ENCODE assay signal across 8 mouse cellular contexts in the genomic region with DNA sequence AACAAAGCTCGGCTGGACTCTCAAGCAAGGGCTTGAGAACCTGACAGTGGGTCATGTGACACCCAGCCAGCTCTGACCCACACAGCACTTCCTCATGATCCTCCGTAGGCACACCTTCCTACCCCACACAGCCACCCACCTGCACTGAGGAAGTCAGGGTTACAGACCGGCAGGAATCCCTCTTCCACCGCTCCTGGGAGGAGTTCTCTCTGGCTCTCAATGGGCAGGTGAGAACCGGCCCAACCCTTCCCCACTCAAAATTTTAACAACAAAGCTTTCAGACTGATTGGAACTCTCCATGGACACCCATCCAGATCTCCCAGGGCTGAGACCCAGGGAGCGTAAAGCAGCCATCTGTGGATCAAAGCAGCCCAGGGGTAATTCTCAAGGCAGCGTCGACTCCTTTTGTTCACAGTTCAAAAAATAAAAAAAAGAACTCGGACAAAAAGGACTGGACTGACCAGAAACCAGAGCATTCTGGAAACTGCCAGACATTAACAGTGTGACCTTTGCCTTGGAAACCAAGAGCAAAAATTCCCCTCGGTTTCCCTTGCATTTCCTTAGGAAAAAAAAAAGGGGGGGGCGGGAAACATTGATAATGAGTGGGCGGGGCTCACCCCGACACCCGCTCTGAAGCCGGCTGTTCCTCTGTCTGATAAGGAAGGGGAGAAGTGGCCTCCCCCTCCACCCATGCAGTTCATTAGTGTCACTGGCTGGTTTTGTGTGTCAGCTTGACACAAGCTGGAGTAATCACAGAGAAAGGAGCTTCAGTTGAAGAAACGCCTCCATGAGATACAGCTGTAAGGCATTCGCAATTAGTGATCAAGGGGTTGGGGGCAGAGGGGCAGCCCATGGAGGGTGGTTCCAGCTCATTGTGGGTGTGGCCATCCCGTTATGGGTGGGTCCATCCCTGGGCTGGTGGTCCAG. TPM values are rescaled to one million over a fixed set of nuclear protein-coding genes. Genes with fewer than 3 reads are reported as not detected.
DNase-seq lines count a peak whose midpoint lies in the region; ATAC-seq and TF ChIP-seq lines count a peak whose summit lies in the region.

No protein-coding gene starts in this region.

- peaks cover 60% of the 10 kb centered on the region for H3K4me1 ChIP-seq in lung, embryonic 15.5 days
- peaks cover 4% of the 10 kb centered on the region; the same call in 1 of the 2 replicates for H3K4me1 ChIP-seq in forebrain, postnatal 0 days (ENCODE audit: insufficient read depth)
- H3K4me1 ChIP-seq in midbrain, embryonic 13.5 days (replicated peaks), result peaks cover 40% of the 10 kb centered on the region

- DNase-seq in lung, postnatal 14 days, result no peak
- peak; percentile 39 for DNase-seq in forebrain, postnatal 0 days
- DNase-seq in kidney, adult 9 months, result peak; percentile 77
- DNase-seq in layer of hippocampus, adult 8-10 months (ENCODE audit: low spot score in 2 of 2), result no peak
- DNase-seq in gastrocnemius, postnatal 25 days, result no peak
- DNase-seq in left cerebral cortex, adult 11 months (ENCODE audit: low spot score), result no peak

- no peaks in the 10 kb centered on the region for H3K27me3 ChIP-seq in lung, embryonic 15.5 days
- H3K27me3 ChIP-seq in forebrain, postnatal 0 days (ENCODE audit: insufficient read depth, low read length), result no peaks in the 10 kb centered on the region
- no peaks in the 10 kb centered on the region for H3K27me3 ChIP-seq in midbrain, embryonic 13.5 days

- peak overlapping the region; percentile 11; the same call in 1 of the 2 replicates for H3K4me3 ChIP-seq in lung, embryonic 15.5 days
- H3K4me3 ChIP-seq in forebrain, postnatal 0 days (ENCODE audit: low read depth, low read length), result peak overlapping the region; percentile 16
- no peak overlapping the region for H3K4me3 ChIP-seq in midbrain, embryonic 13.5 days (replicated peaks)

- WGBS in lung, embryonic 15.5 days, result 16% methylated on average over 18 of the region's 18 CpGs
- 15% methylated on average over 18 of the region's 18 CpGs for WGBS in forebrain, postnatal 0 days
- WGBS in midbrain, embryonic 13.5 days, result 20% methylated on average over 18 of the region's 18 CpGs

- TF ChIP-seq CTCF in forebrain, postnatal 0 days (IDR thresholded peaks at IDR 0.05; ENCODE audit: low read depth), result no peak

- no peaks in the 10 kb centered on the region for H3K9me3 ChIP-seq in lung, embryonic 15.5 days
- H3K9me3 ChIP-seq in forebrain, postnatal 0 days (ENCODE audit: low read length), result no peaks in the 10 kb centered on the region
- H3K9me3 ChIP-seq in midbrain, embryonic 13.5 days, result no peaks in the 10 kb centered on the region

- peak overlapping the region; percentile 93 for H3K27ac ChIP-seq in lung, embryonic 15.5 days
- peak overlapping the region; percentile 70 for H3K27ac ChIP-seq in forebrain, postnatal 0 days (ENCODE audit: low read depth, low read length)
- peak overlapping the region; percentile 64 for H3K27ac ChIP-seq in midbrain, embryonic 13.5 days

- peaks cover 21% of the 10 kb centered on the region for H3K36me3 ChIP-seq in lung, embryonic 15.5 days
- peaks cover 16% of the 10 kb centered on the region for H3K36me3 ChIP-seq in forebrain, postnatal 0 days (ENCODE audit: insufficient read depth)
- H3K36me3 ChIP-seq in midbrain, embryonic 13.5 days, result peaks cover 33% of the 10 kb centered on the region

- H3K9ac ChIP-seq in lung, embryonic 15.5 days, result no peak overlapping the region
- peak overlapping the region; percentile 25 for H3K9ac ChIP-seq in forebrain, postnatal 0 days
- 0 out of 2 replicates have a peak overlapping the region, but pooled peaks have one; percentile 10 for H3K9ac ChIP-seq in midbrain, embryonic 13.5 days (replicated peaks)

- ATAC-seq in lung, embryonic 15.5 days (ENCODE audit: borderline replicate concordance, extremely low read depth, low FRiP score, low TSS enrichment), result no peak
- ATAC-seq in forebrain, postnatal 0 days, result peak; percentile 89
- ATAC-seq in midbrain, embryonic 13.5 days, result peak; percentile 50; the same call in 1 of the 2 replicates

- H3K4me2 ChIP-seq in lung, embryonic 15.5 days, result peak overlapping the region; percentile 48
- H3K4me2 ChIP-seq in forebrain, postnatal 0 days (ENCODE audit: low read depth), result peak overlapping the region; percentile 37
- peak overlapping the region; percentile 29 for H3K4me2 ChIP-seq in midbrain, embryonic 13.5 days (replicated peaks)

RNA-seq across cellular contexts. Expression of gene Ssh1, which starts 20.8 kb away (rescaled TPM):
- 15.7 and 16.6 TPM in 2 replicates for polyA plus RNA-seq in lung, embryonic 15.5 days (2015; fragmentation: Nextera tagmentation; extraction: Ambion mirVana)
- total RNA-seq in forebrain, postnatal 0 days (2014; rRNA removed), result 7.9 and 11.5 TPM in 2 replicates
- polyA plus RNA-seq in forebrain, postnatal 0 days (2015; fragmentation: Nextera tagmentation; extraction: Ambion mirVana), result 8.2 and 10.4 TPM in 2 replicates
- polyA plus RNA-seq in midbrain, embryonic 13.5 days (2015; fragmentation: Nextera tagmentation; extraction: Ambion mirVana), result 14.3 and 17.2 TPM in 2 replicates
- 10 to 100 TPM; 27.9 to 32.3 (median 29.3) TPM for total RNA-seq in layer of hippocampus, adult 8-10 months (2022)
- total RNA-seq in gastrocnemius, postnatal 25 days (2021), result 1 to 10 TPM; 6.5 to 6.7 TPM

RNA-seq across cellular contexts. Expression of gene Dao, which starts 30.7 kb away (rescaled TPM):
- polyA plus RNA-seq in lung, embryonic 15.5 days (2015; fragmentation: Nextera tagmentation; extraction: Ambion mirVana), result not detected in 2 replicates
- total RNA-seq in forebrain, postnatal 0 days (2014; rRNA removed), result not detected in 2 replicates
- not detected in 2 replicates for polyA plus RNA-seq in forebrain, postnatal 0 days (2015; fragmentation: Nextera tagmentation; extraction: Ambion mirVana)
- polyA plus RNA-seq in midbrain, embryonic 13.5 days (2015; fragmentation: Nextera tagmentation; extraction: Ambion mirVana), result not detected in 2 replicates
- under 1 TPM in 1 of 4 experiments, not detected in 3; 0.31 TPM for total RNA-seq in layer of hippocampus, adult 8-10 months (2022)
- total RNA-seq in gastrocnemius, postnatal 25 days (2021), result not detected

Comparison
In these comparisons a context has a peak if more than half of its experiments do, and no peak if none do; other contexts are left out.
1. DNase-seq: peak in forebrain, postnatal 0 days (single experiment) and kidney, adult 9 months (single experiment); none in lung, postnatal 14 days (single experiment), layer of hippocampus, adult 8-10 months (0 of 2), gastrocnemius, postnatal 25 days (single experiment) and left cerebral cortex, adult 11 months (single experiment).
2. Peak in every context shown above with its lines, with median percentiles within 50 percentile points of each other: H3K27ac ChIP-seq and H3K4me2 ChIP-seq.